Comparison of ENCODE assay signal across 10 mouse cellular contexts in the genomic region with DNA sequence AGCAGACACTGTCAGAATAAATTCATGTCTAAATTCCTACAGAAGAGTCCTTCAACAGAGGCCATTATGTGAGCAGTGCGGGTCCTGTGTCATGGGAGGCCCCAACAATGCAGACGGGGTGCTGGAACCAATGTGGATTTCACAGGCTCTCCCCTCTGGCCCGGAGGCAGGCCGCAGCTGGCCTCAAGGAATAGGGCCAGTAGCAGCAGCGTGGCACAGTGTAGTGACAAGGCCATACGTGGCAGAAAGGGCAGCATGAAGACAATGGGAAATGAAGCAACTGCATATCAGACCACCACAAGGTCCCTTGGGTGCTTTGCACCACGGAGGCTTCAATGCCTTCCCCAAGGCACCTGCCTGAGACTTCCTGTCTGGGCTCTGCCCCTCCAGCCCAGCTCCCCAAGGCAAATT.
DNase-seq lines count a peak whose midpoint lies in the region; ATAC-seq and TF ChIP-seq lines count a peak whose summit lies in the region.
"Had no signal": no experiment of that assay in that cellular context is flagged by ENCODE, and none has a peak within 500 bp of the region (broad histone marks: within the 10 kb centered on the region; RNA-seq: fewer than 3 reads in every experiment).

No protein-coding gene starts in this region.

- H3K79me2 ChIP-seq in CH12.LX (replicated peaks; ENCODE audit: control insufficient read depth, extremely low read depth, insufficient read depth, poor library complexity, severe bottlenecking): no peaks in the 10 kb centered on the region

- H3K4me1 ChIP-seq in CH12.LX (ENCODE audit: control insufficient read depth in 1 of 2, insufficient read depth in 2 of 2): peaks cover 15 to 49% of the 10 kb centered on the region in 2 experiments
- H3K4me1 ChIP-seq in midbrain, embryonic 15.5 days: no peaks in the 10 kb centered on the region

- no peaks in the 10 kb centered on the region for H3K9me3 ChIP-seq in CH12.LX (replicated peaks; ENCODE audit: low read length)
- no peaks in the 10 kb centered on the region for H3K9me3 ChIP-seq in midbrain, embryonic 15.5 days

- DNase-seq in gastrocnemius, adult 2 months: no peak
- no peak for DNase-seq in gastrocnemius, postnatal 10 days
- peak; percentile 55 for DNase-seq in CH12.LX (ENCODE audit: extremely low read depth)
- no peak for DNase-seq in layer of hippocampus, postnatal 14 days (ENCODE audit: low spot score in 2 of 2)
- DNase-seq in cerebellum, adult 9-11 months: no peak
- no peak for DNase-seq in adrenal gland, postnatal 36 days
- DNase-seq: heart, adult 18-20 months; liver, postnatal 0 days had no signal

- peak overlapping the region; percentile 12; the same call in 1 of the 2 replicates for H3K27ac ChIP-seq in gastrocnemius, adult 2 months
- no peak overlapping the region for H3K27ac ChIP-seq in CH12.LX (ENCODE audit: insufficient read depth, low read depth)
- no peak overlapping the region for H3K27ac ChIP-seq in midbrain, embryonic 15.5 days

- intact Hi-C loops in gastrocnemius, adult 2 months (cut with DNase I): no loop called here

- TF ChIP-seq EP300 in CH12.LX (IDR thresholded peaks at IDR 0.05; ENCODE audit: low read length): no peak

- dilution Hi-C loops in CH12.LX (cut with MboI; ENCODE audit: extremely low pct_ligation_motif_present, extremely low pct_unique_long_range_greater_than_20kb, low sequenced_read_pairs): no loop called here

- no peaks in the 10 kb centered on the region for H3K27me3 ChIP-seq in CH12.LX (replicated peaks)
- no peaks in the 10 kb centered on the region for H3K27me3 ChIP-seq in midbrain, embryonic 15.5 days (replicated peaks)

- H3K4me2 ChIP-seq in CH12.LX (ENCODE audit: insufficient read depth, low read depth, poor library complexity, severe bottlenecking): no peak overlapping the region
- no peak overlapping the region for H3K4me2 ChIP-seq in midbrain, embryonic 15.5 days

- 16% methylated on average over 7 of the region's 7 CpGs for WGBS in midbrain, embryonic 15.5 days

- TF ChIP-seq CTCF in gastrocnemius, adult 2 months (IDR thresholded peaks at IDR 0.05): no peak
- no peak for TF ChIP-seq CTCF in CH12.LX (conservative IDR thresholded peaks at IDR 0.05 in 1 of 2, IDR thresholded peaks at IDR 0.05 in 1 of 2; ENCODE audit: low read depth in 2 of 2, low read length in 2 of 2)

- no peak overlapping the region for H3K9ac ChIP-seq in CH12.LX (ENCODE audit: insufficient read depth, low read depth)
- no peak overlapping the region for H3K9ac ChIP-seq in midbrain, embryonic 15.5 days
- H3K9ac ChIP-seq: liver, postnatal 0 days had no signal

- H3K4me3 ChIP-seq in gastrocnemius, adult 2 months: no peak overlapping the region
- H3K4me3 ChIP-seq in CH12.LX (replicated peaks in 1 of 3; ENCODE audit: low read depth in 2 of 3, low read length in 2 of 3, poor library complexity in 1 of 3): no peak overlapping the region
- no peak overlapping the region for H3K4me3 ChIP-seq in midbrain, embryonic 15.5 days

- in situ Hi-C loops in CH12.LX (cut with MboI; ENCODE audit: low pct_ligation_motif_present, low pct_unique_long_range_greater_than_20kb, low sequenced_read_pairs): no loop called here

- no peaks in the 10 kb centered on the region for H3K36me3 ChIP-seq in CH12.LX (replicated peaks in 1 of 2; ENCODE audit: control insufficient read depth in 1 of 2, insufficient read depth in 1 of 2, low read length in 1 of 2)
- no peaks in the 10 kb centered on the region for H3K36me3 ChIP-seq in midbrain, embryonic 15.5 days (replicated peaks)

- no peak for TF ChIP-seq POLR2A in CH12.LX (IDR thresholded peaks at IDR 0.05; ENCODE audit: low read depth, low read length)

- peak; percentile 66 for ATAC-seq in granulocyte monocyte progenitor cell, adult 5-6 weeks (replicated peaks; ENCODE audit: poor library complexity, severe bottlenecking)
- ATAC-seq in midbrain, embryonic 15.5 days (replicated peaks): peak; percentile 79
- ATAC-seq: liver, postnatal 0 days had no signal

- no peak for TF ChIP-seq RAD21 in CH12.LX (IDR thresholded peaks at IDR 0.05; ENCODE audit: low read depth, low read length)

TF ChIP-seq in CH12.LX, 34 proteins besides CTCF, POLR2A, EP300 and RAD21:
- TF ChIP-seq BHLHE40 (IDR thresholded peaks at IDR 0.05; ENCODE audit: low read depth, low read length) (peak; percentile 20; the same call in 1 of the 2 replicates), NELFE (IDR thresholded peaks at IDR 0.05; ENCODE audit: low read depth, low read length) (no peak)
